ENCODE assay signal across 24 mouse cellular contexts in genomic region chr16:92676630-92677029, GRCm38 (mm10).
DNase-seq lines count a peak whose midpoint lies in the region; ATAC-seq lines count a peak whose summit lies in the region.
"Had no signal": no experiment of that assay in that cellular context is flagged by ENCODE, and none has a peak within 500 bp of the region (broad histone marks: within the 10 kb centered on the region; RNA-seq: fewer than 3 reads in every experiment).

No protein-coding gene starts in this region.

- DNase-seq in layer of hippocampus, adult 9-11 months, result peak; percentile 43
- no peak for DNase-seq in layer of hippocampus, postnatal 25 days (ENCODE audit: extremely low spot score in 1 of 2, low spot score in 1 of 2)
- DNase-seq in lung, adult 18-20 months, result peak; percentile 74 to 78
- DNase-seq in lung, postnatal 25 days (ENCODE audit: low spot score), result peak; percentile 62
- no peak for DNase-seq in right cerebral cortex, postnatal 25 days
- no peak for DNase-seq in forebrain, embryonic 11.5 days (ENCODE audit: low spot score)
- no peak for DNase-seq in adrenal gland, adult 2 months
- DNase-seq: adrenal gland, postnatal 36 days; cerebellum, adult 2 months; gastrocnemius, postnatal 36 days; layer of hippocampus, postnatal 36 days; liver, embryonic 13.5 days; thymus, postnatal 25 days had no signal

- no peak overlapping the region for H3K9ac ChIP-seq in forebrain, embryonic 11.5 days (ENCODE audit: low read length)
- H3K9ac ChIP-seq in forebrain, embryonic 12.5 days, result no peak overlapping the region
- H3K9ac ChIP-seq: forebrain, embryonic 15.5 days; heart, embryonic 12.5 days; kidney, embryonic 15.5 days; limb, embryonic 13.5 days; liver, embryonic 13.5 days; midbrain, embryonic 15.5 days; neural tube, embryonic 15.5 days had no signal

- no peaks in the 10 kb centered on the region for H3K36me3 ChIP-seq in forebrain, embryonic 11.5 days (ENCODE audit: control insufficient read depth, insufficient read depth, low read length)
- H3K36me3 ChIP-seq in forebrain, embryonic 12.5 days (replicated peaks), result no peaks in the 10 kb centered on the region
- H3K36me3 ChIP-seq: forebrain, embryonic 15.5 days; heart, embryonic 12.5 days; kidney, embryonic 15.5 days; limb, embryonic 13.5 days; midbrain, embryonic 15.5 days; neural tube, embryonic 15.5 days had no signal

- WGBS in forebrain, embryonic 11.5 days, result 93% methylated on average over 5 of the region's 5 CpGs
- WGBS in forebrain, embryonic 12.5 days, result 93% methylated on average over 5 of the region's 5 CpGs

- H3K27me3 ChIP-seq in forebrain, embryonic 11.5 days (ENCODE audit: control insufficient read depth, insufficient read depth, low read length), result no peaks in the 10 kb centered on the region
- no peaks in the 10 kb centered on the region for H3K27me3 ChIP-seq in forebrain, embryonic 12.5 days
- H3K27me3 ChIP-seq: forebrain, embryonic 15.5 days; limb, embryonic 13.5 days; liver, embryonic 13.5 days; midbrain, embryonic 15.5 days; neural tube, embryonic 15.5 days; Patski had no signal

- no peak overlapping the region for H3K4me3 ChIP-seq in forebrain, embryonic 11.5 days (ENCODE audit: low read depth, low read length)
- no peak overlapping the region for H3K4me3 ChIP-seq in forebrain, embryonic 12.5 days (replicated peaks)
- H3K4me3 ChIP-seq: forebrain, embryonic 15.5 days; heart, embryonic 12.5 days; kidney, embryonic 15.5 days; limb, embryonic 13.5 days; liver, embryonic 13.5 days; midbrain, embryonic 15.5 days; neural tube, embryonic 15.5 days had no signal

- no peaks in the 10 kb centered on the region for H3K4me1 ChIP-seq in forebrain, embryonic 11.5 days (replicated peaks; ENCODE audit: control insufficient read depth, insufficient read depth, low read length)
- H3K4me1 ChIP-seq in forebrain, embryonic 12.5 days, result peaks cover 3% of the 10 kb centered on the region; the same call in 1 of the 2 replicates
- H3K4me1 ChIP-seq: forebrain, embryonic 15.5 days; liver, embryonic 13.5 days; midbrain, embryonic 15.5 days; neural tube, embryonic 15.5 days had no signal

- no peaks in the 10 kb centered on the region for H3K9me3 ChIP-seq in forebrain, embryonic 11.5 days (ENCODE audit: control insufficient read depth, low read length)
- H3K9me3 ChIP-seq in forebrain, embryonic 12.5 days, result no peaks in the 10 kb centered on the region
- H3K9me3 ChIP-seq: forebrain, embryonic 15.5 days; heart, embryonic 12.5 days; kidney, embryonic 15.5 days; limb, embryonic 13.5 days; liver, embryonic 13.5 days; midbrain, embryonic 15.5 days; neural tube, embryonic 15.5 days had no signal

- H3K4me2 ChIP-seq in forebrain, embryonic 11.5 days (ENCODE audit: low read depth, low read length, severe bottlenecking), result no peak overlapping the region
- H3K4me2 ChIP-seq in forebrain, embryonic 12.5 days, result no peak overlapping the region
- H3K4me2 ChIP-seq: forebrain, embryonic 15.5 days; heart, embryonic 12.5 days; kidney, embryonic 15.5 days; limb, embryonic 13.5 days; liver, embryonic 13.5 days; midbrain, embryonic 15.5 days; neural tube, embryonic 15.5 days had no signal

- H3K27ac ChIP-seq in forebrain, embryonic 11.5 days (ENCODE audit: low read depth, low read length), result no peak overlapping the region
- H3K27ac ChIP-seq in forebrain, embryonic 12.5 days, result no peak overlapping the region
- H3K27ac ChIP-seq: forebrain, embryonic 15.5 days; kidney, embryonic 15.5 days; limb, embryonic 13.5 days; liver, embryonic 13.5 days; midbrain, embryonic 15.5 days; neural tube, embryonic 15.5 days had no signal

- ATAC-seq in forebrain, embryonic 11.5 days (replicated peaks; ENCODE audit: low FRiP score), result no peak
- ATAC-seq in forebrain, embryonic 12.5 days (ENCODE audit: low FRiP score), result no peak
- ATAC-seq: activated CD4-positive, CD25-positive, alpha-beta regulatory T cell, adult 4 months; forebrain, embryonic 15.5 days; hindbrain, embryonic 16.5 days; intestine, postnatal 0 days; midbrain, embryonic 15.5 days; Patski had no signal

Comparison
In these comparisons a context has a peak if more than half of its experiments do, and no peak if none do; other contexts are left out.
1. DNase-seq: peak in layer of hippocampus, adult 9-11 months (single experiment), lung, adult 18-20 months (2 of 2) and lung, postnatal 25 days (single experiment); none in layer of hippocampus, postnatal 25 days (0 of 2), right cerebral cortex, postnatal 25 days (single experiment), forebrain, embryonic 11.5 days (single experiment) and adrenal gland, adult 2 months (single experiment).